Mouse (Mus musculus): ENCODE results near the gene Rnf220.

- no peak for TF ChIP-seq CTCF (IDR thresholded peaks at IDR 0.05; ENCODE audit: low read depth, low read length)
- TF ChIP-seq POLR2A (IDR thresholded peaks at IDR 0.05; ENCODE audit: extremely low read depth, insufficient read depth, low read length) = no peak
Observed at GRCm38 (mm10) chr4:117276281-117276711, 220.6 kb downstream of the Rnf220 start.

Data from liver, adult 2 months (tissue).